Mouse (Mus musculus) thymus, postnatal 25 days (tissue): ENCODE measurements at regions not wholly inside any gene's neighbourhood (a gene's known extent, or its start where the extent isn't known, plus 50 kb on each side); places are given as distances from the start of the nearest gene placed in this dataset.
A peak's percentile ranks its signal among the peaks of the same experiment; 100 is the strongest.

Source experiments
- DNase-seq: peaks from one replicate; pipeline ENCODE4 v3.0.0; 2022

- no peak for DNase-seq
Measured at GRCm38 (mm10) chr4:125439856-125440255, 50.6 kb upstream of the Grik3 start.

DNA sequence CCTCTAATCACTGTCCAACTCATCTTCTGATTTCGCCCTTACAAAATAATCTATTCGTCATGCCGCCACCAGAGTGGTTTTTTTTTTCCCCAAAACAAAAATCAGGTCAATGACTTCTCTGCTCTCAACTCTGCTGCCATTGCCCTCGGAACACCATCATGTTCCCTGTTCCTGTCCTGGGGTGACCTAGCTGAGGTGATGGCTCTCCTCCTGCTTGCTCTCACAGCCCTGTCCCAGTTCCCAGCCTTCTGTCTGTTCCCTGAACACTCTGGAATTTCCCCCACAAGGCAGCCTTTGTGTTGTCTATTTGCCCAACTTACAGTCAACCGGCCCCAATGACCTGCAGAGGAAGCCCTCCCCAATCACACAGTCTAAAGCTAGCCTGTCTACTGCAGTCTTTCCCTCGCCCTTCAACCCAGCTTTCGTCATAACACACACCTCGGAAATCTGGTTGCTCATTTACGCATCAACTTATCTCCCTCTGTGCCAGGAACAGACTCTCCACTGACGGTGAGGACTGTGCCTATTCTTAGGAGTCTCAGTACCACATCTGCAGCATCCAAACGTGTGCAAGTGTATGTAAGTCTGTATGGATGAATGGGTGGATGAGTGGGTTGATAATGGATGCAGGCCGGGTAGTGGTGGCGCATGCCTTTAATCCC, 53.2 kb upstream of the Grik3 start:
- DNase-seq, result no peak

DNA sequence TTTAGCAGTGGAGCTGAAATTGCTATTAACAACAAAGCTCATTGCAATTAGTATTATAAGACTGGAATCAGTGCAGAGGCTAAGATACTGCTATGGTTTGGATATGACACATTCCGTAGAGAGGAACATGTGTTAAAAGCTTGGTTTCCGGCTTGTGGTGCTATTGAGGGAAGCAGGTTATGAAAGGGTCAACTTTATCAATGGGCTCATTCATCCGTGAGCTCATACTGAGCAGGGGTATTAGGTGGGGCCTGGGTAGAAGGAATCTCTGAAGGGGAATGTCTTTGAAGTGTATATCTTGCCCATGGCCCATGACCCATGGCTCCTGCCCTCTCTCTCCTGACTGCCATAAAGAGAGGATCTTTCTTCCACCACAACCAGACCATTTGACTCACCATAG, 57.0 kb upstream of the Grik3 start:
- no peak for DNase-seq

- DNase-seq, result no peak
Measured at GRCm38 (mm10) chr4:125431648-125432047, 58.9 kb upstream of the Grik3 start.

GRCm38 (mm10) chr4:125430845-125431244, 59.7 kb upstream of the Grik3 start:
- no peak for DNase-seq

DNA sequence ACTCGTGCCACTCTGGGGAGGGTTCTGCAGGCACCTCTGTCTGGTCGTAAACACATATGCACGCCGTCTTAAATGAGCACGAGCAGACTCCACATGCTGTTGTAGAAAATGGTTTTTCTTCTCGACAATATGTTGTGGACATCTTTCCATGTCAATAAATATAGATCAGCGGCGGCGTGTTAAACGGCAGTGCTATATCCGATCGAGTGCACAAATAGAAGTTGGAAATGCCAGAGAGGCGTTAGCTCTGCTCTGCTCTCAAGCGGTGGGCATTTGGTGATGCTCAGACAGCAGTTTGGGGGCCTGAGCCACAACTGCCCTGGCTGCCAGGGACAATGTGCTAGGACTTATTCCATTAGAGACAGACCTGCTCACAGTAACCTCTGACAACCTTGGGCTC, 61.8 kb upstream of the Grik3 start:
- DNase-seq, result no peak

- peak; percentile 18 for DNase-seq
Measured at GRCm38 (mm10) chr4:125420561-125421241, 69.8 kb upstream of the Grik3 start.

GRCm38 (mm10) chr4:125419491-125420255, 70.8 kb upstream of the Grik3 start:
- DNase-seq, result peak; percentile 9

DNA sequence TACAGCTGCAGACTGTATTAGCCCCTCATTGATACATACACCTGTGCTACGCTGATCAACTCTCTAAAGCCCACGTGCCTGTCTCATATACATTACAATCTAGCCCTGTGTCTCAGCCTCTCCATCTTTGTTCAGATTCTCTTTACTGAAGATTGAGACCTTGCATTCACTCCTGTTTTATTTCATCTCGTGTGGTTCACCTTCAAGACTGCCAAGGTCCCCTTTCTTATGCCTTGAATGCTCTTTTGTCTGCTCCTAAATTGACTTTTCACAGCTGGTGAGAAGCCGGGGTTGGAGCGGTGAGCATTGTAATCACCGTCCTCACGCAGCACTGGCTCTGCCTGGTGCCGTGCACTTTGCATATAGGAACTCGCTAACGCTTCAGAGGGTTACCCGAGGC, 75.2 kb upstream of the Grik3 start:
- DNase-seq, result no peak

DNA sequence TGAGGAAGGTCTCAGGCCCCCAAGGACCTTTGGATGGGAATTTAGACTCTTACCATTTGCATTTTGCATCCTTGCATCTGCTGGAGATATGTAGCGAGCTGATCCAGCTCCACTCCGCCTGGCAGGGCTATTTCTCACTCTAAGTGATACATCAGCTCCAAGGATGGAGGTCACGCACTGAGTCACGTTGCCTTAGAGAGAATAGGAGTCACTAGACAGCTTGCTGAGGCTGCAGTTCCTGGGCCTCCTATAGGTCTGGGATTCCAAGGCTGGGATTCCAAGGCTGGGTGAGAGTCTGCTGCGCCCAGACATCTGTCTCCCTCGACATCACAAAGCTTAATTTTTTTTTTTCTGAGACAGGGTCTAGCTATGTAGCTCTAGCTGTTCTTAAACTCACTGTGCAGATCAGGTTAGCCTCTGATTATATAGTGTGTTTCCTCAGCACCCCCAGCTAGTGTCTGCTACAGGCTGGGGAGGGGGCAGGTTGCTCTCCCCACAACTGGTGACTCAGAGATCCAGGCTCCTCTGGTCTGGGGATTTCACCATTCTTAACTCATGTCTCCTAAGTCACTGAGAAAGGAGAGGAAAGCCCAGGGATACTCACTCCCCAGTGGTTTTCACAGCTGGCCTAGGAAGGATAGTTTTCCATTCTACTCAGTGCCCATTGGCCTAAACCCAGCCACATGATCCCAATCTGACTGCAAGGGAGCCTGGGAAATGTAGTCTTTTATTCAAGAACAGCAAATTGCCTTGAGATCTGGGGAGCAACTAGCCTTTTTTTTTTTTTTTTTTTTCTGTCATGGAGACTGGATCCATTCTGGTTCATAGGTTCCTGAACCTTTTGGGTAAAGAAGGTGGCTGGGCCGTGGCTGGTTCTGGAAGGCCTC, 76.4 kb upstream of the Grik3 start:
- DNase-seq, result no peak

- DNase-seq, result no peak
Measured at GRCm38 (mm10) chr4:125410736-125411441, 79.6 kb upstream of the Grik3 start.

GRCm38 (mm10) chr4:125399376-125400112, 91.0 kb upstream of the Grik3 start:
- no peak for DNase-seq

DNA sequence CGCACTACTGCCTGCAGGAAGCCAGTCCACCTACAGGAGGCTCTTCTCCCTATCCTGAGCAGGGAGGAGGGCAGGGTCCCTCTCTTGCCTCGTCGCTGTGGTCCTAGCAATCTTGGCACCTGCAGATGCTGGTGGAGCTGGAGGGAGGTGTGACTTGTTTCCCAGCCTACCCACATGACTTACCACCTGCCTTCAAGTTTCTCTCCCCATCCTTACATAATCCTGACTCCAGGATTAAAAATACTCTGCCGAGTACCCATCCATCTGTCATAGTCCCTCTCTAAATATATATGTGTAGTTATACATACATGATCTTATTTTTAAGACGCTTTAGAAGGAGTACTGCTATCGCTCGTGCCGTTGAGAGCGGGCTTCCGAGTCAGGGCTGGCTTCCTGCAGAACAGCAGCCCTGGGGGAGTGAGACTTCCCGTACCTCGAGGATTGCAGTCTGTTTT, 93.5 kb upstream of the Grik3 start:
- DNase-seq, result no peak

GRCm38 (mm10) chr4:125391269-125391668, 99.2 kb upstream of the Grik3 start:
- DNase-seq, result no peak

- DNase-seq, result no peak
Measured at GRCm38 (mm10) chr4:125385811-125386210, 104.7 kb upstream of the Grik3 start.

DNA sequence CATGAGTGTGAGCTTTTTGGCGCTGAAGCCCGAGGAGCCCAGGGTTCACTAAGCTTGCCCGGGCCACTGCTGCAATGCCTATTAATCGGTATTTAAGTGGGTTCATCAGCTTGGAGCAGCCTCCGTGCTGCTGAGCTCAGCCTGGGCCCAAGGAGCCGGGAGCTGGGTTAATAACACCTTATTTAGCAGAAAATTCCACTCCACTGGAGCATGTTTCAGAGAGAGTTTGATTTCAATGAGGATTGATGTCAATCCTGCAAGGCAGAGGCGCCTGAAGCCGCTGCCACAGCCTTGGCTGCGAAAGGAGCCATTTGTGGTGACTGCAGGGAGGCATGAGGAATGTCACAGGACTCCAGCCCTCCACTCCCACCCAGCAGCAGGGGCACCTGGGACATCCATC, 126.5 kb upstream of the Grik3 start:
- no peak for DNase-seq

DNA sequence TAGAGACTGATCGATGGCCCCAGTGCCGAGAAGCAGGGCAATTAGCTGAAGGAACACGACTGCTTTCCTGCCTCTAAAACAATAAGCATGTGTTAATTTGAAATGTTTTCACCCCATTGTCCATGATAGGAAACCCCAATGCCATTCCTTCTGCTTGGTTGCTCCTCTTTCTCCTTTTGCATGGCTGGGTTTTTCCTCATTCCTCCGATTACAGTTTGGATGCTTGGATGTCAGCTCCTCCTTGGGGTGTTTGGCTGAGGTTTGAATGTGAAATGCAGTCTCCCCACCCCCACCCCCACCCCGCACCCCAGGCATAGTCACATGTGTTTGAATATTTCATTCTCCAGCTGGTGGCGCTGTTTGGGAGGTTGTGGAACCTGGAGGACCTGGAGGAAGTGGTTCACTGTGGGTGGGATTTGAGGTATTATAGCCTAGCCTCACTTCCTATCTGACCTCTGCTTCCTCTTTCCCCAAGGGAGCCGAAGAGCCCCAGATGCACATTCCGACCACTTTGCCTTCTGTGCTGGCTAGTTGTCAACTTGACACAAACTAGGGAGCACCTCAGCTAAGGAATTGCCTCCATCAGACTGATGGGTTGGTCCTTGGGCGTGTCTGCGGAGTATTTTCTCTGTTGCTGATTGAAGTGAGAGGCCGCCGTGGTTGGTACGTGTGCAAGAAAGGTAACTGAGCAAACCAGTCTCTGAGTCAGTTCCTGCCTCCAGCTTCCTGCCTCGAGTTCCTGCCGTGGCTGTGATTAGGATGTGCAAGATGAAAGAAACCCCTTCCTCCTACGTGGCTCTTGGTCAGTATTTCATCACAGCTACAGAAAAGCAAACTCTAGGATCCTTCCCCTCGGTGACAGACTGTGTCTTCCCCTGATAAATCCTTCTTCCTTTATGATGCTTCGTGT, 128.6 kb upstream of the Grik3 start:
- no peak for DNase-seq

- DNase-seq, result no peak
Measured at GRCm38 (mm10) chr4:125358356-125358755, 132.1 kb upstream of the Grik3 start.

GRCm38 (mm10) chr4:125356441-125356840, 134.1 kb upstream of the Grik3 start:
- no peak for DNase-seq

- DNase-seq, result no peak
Measured at GRCm38 (mm10) chr4:125354742-125355141, 135.8 kb upstream of the Grik3 start.
